Mouse (Mus musculus) kidney, embryonic 14.5 days (tissue): Measurements from ENCODE around the gene Gm12830. TPM values are rescaled to one million over a fixed set of nuclear protein-coding genes. Genes with fewer than 3 reads are reported as not detected.

ENCODE experiments used
- ATAC-seq: fragments of 200-750 bp; cut with Nextera tagmentation; 2 replicates; pipeline ENCODE4 v1.8.0; 2017; ENCODE audit warnings: moderate number of reproducible peaks, mild to moderate bottlenecking, moderate TSS enrichment, moderate library complexity; ENCODE audit not compliant: low FRiP score, low TSS enrichment
- H3K27ac ChIP-seq: fragments of 300-500 bp; sonication (generic); 2 replicates; pipeline ENCODE4 v1.5.1; 2014; ENCODE audit warnings: low read depth, mild to moderate bottlenecking, low read length, moderate library complexity, mixed read lengths
- H3K27me3 ChIP-seq: fragments of 300-500 bp; sonication (generic); 2 replicates; pipeline ENCODE4 v1.6.1; 2014; ENCODE audit warnings: mild to moderate bottlenecking, low read length; ENCODE audit not compliant: control insufficient read depth, insufficient read depth
- H3K36me3 ChIP-seq: fragments of 300-500 bp; sonication (generic); 2 replicates; pipeline ENCODE4 v1.6.1; 2014; ENCODE audit warnings: low read length, mixed read lengths; ENCODE audit not compliant: control insufficient read depth, insufficient read depth
- H3K4me1 ChIP-seq: fragments of 300-500 bp; sonication (generic); 2 replicates; pipeline ENCODE4 v1.6.1; 2014; ENCODE audit warnings: low read length, mixed read lengths; ENCODE audit not compliant: control insufficient read depth, insufficient read depth
- H3K4me2 ChIP-seq: fragments of 300-500 bp; sonication (generic); replicated peaks from 2 replicates; pipeline ENCODE4 v1.6.1; 2014; ENCODE audit warnings: low read depth, mild to moderate bottlenecking, low read length
- H3K4me3 ChIP-seq: fragments of 300-500 bp; sonication (generic); 2 replicates; pipeline ENCODE4 v1.5.1; 2014; ENCODE audit warnings: mild to moderate bottlenecking, low read length
- H3K9ac ChIP-seq: fragments of 300-500 bp; sonication (generic); 2 replicates; pipeline ENCODE4 v1.6.1; 2014; ENCODE audit warnings: low read depth, mild to moderate bottlenecking, low read length, moderate library complexity
- H3K9me3 ChIP-seq: fragments of 300-500 bp; sonication (generic); 2 replicates; pipeline ENCODE4 v1.6.1; 2016; ENCODE audit warnings: low read length; ENCODE audit not compliant: control insufficient read depth
- WGBS: fragments of 180-500 bp; shearing (Covaris S2); extraction: QIAGEN DNeasy Blood & Tissue Kit; methylation state at CpG from one replicate; pipeline ENCODE4 v1.1.7; 2014; 5-methylcytosine and 5-hydroxymethylcytosine counted together
- polyA plus RNA-seq: library from polyadenylated mRNA; unstranded; fragments of >200 nt; fragmentation: Nextera tagmentation; extraction: Ambion mirVana; gene quantifications from 2 replicates; pipeline ENCODE4 v1.2.1, GENCODE M21; 2014

The Gm12830 gene
- 0.15 and 0.17 TPM in 2 replicates for polyA plus RNA-seq

DNA sequence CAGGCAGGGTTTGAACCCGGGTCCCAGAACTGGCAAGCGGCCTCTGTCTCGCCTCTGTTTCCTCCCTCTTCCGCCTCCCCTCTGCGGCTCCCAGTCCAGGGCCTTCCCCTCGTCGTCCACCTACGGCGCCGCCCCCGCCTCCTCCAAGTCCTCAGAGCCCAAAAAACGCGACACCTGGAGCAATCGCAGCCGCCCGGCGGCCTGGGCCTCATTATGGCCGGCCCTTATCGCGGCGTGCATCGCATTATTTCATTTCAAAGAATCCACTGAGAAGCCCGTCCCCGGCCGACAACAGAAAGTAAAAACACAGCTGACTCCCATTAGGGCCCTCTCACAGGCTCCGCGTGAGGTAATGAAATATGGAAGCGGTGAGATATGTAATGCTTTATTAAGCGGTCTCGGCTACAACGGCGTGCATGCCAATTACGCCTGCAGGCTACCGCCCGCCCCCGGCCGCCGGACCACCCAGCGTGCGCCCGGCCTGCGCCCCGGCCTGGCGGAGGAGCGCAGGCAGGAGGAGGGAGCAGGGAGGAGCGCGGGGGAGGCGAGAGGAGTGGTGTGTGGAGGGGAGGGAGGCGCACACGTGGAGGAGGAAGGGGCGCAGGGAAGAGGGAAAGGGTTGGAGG, at the start of gene Gm12830:
Gm12830 (plus strand) TSS at position 156 of the 626 bp plus-strand sequence.
- Histone ChIP-seq H3K4me1 (peaks cover 27% of the 10 kb centered on the region), H3K9me3 (no peaks in the 10 kb centered on the region), H3K27ac (peak within 1 kb of the TSS; percentile 52; the same call in 1 of the 2 replicates), H3K4me3 (peak within 1 kb of the TSS; percentile 37), H3K27me3 (peaks cover 7% of the 10 kb centered on the region; the same call in 1 of the 2 replicates), H3K9ac (peak within 1 kb of the TSS; percentile 19), H3K4me2 (peak within 1 kb of the TSS; percentile 40), H3K36me3 (no peaks in the 10 kb centered on the region)
- peak; percentile 91 for ATAC-seq
- under 1% methylated on average over 50 of the region's 51 CpGs for WGBS

DNA sequence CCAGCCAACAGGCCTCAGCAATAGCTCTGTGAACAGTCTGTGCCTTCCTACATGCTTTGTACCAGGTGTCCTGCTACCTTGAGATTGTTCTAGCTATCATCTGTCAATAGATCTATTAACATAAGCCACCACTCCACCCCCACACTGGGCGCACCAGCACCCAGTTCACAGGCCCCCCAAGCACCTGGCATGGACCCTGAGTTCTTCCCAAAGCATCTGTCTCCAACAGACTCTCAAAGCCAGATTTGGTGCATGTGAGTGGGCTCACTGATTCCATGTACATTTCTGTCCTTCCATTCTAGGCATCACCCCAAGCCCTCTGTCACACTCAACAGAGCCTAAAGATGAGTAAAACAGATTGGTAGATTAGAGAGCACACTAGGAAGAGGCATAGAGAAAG, 48.2 kb upstream of the Gm12830 start:
- Histone ChIP-seq H3K27ac (no peak overlapping the region), H3K4me2 (no peak overlapping the region), H3K27me3 (no peaks in the 10 kb centered on the region), H3K9ac (no peak overlapping the region), H3K4me3 (no peak overlapping the region), H3K36me3 (no peaks in the 10 kb centered on the region), H3K9me3 (no peaks in the 10 kb centered on the region), H3K4me1 (no peaks in the 10 kb centered on the region)
- 94% methylated on average over 1 of the region's 1 CpGs for WGBS
- no peak for ATAC-seq

DNA sequence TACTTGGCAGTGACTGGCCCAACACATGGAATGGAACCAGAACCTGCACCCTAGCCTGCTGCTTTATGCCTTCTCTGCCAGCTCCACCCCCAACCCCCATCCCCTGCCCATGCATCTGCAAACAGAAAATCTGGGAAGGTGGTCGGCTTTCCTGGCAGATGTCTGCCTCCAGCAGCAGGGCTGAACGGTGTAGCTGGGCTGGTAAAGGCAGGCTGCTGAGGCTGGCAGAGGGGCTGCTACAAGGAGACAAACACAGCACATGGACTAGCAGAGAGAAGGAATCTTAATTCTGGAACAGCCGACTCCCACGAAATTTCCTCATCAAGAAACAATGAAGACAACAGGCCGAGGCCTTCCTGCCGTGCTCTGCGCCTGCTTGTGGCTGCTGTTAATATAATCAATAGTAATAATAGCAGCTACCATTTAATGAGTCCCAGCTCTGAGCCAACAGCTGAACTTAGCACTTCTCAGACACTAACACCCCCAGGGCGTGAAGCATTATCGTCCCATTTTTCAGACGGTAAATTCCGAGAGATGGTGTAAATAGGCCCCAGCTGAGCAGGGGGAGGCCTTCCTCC, 43.8 kb upstream of the Gm12830 start:
- no peak overlapping the region for H3K27ac ChIP-seq
- H3K9me3 ChIP-seq: no peaks in the 10 kb centered on the region
- H3K36me3 ChIP-seq: no peaks in the 10 kb centered on the region
- H3K4me2 ChIP-seq: no peak overlapping the region
- H3K4me1 ChIP-seq: peaks cover 21% of the 10 kb centered on the region
- WGBS: 62% methylated on average over 11 of the region's 11 CpGs
- H3K27me3 ChIP-seq: no peaks in the 10 kb centered on the region
- no peak overlapping the region for H3K4me3 ChIP-seq
- H3K9ac ChIP-seq: no peak overlapping the region
- no peak for ATAC-seq

DNA sequence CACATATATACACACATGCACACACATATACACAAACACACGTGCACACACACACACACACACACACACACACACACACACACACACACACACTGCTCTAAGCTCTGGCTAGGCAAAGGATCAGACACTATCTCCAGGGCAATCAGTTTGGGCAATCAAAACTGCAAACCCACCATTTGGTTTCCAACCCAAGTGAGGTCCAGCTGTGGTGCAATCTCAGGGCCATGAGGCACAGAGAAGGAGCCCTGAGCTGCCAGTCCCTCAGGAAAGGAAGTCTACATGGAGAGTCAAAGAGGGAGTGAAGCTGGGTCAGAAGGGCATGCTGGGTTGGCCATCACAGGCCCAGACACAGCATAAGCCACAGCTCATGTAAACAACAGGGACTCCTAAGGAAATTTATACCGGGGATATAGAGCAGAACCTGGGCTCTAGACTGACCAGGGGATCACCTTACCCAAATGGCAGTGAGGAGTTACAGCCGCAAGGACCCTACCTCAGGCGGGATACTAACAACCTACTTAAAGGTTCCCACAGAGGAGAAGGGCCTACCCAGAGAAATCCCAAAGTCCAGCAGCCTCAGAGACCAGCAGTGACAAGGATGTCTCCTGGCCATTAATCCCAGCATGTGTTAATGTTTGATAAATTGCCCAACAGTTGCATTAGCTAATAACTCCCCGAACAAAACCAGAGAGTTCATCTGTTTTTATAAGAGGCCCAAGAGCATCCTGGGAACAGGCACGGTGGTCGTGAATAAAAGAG, 42.6 kb upstream of the Gm12830 start:
- peaks cover 29% of the 10 kb centered on the region for H3K4me1 ChIP-seq
- no peak overlapping the region for H3K9ac ChIP-seq
- no peaks in the 10 kb centered on the region for H3K36me3 ChIP-seq
- 23% methylated on average over 7 of the region's 7 CpGs for WGBS
- H3K27ac ChIP-seq: peak overlapping the region; percentile 90
- peak; percentile 28 for ATAC-seq
- H3K27me3 ChIP-seq: no peaks in the 10 kb centered on the region
- no peaks in the 10 kb centered on the region for H3K9me3 ChIP-seq
- H3K4me2 ChIP-seq: no peak overlapping the region
- H3K4me3 ChIP-seq: no peak overlapping the region

DNA sequence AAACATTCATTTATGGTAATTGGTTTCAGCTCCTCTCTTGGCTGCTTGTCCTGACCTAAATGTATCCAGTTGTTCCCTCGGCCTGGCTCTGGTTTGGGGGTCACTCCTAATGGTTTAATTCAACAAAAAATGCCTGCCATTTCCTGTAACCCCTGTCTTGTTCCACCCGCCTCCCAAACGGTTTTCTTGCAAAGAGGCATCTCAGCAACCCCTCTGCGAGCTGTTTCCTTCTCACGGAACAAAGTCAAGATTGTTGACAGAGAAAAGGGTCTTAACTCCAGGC, 42.1 kb upstream of the Gm12830 start:
- Histone ChIP-seq H3K9ac (no peak overlapping the region), H3K9me3 (no peaks in the 10 kb centered on the region), H3K4me3 (no peak overlapping the region), H3K36me3 (no peaks in the 10 kb centered on the region), H3K4me1 (peaks cover 29% of the 10 kb centered on the region), H3K27ac (peak overlapping the region; percentile 90), H3K4me2 (no peak overlapping the region), H3K27me3 (no peaks in the 10 kb centered on the region)
- 7% methylated on average over 5 of the region's 5 CpGs for WGBS
- no peak for ATAC-seq

DNA sequence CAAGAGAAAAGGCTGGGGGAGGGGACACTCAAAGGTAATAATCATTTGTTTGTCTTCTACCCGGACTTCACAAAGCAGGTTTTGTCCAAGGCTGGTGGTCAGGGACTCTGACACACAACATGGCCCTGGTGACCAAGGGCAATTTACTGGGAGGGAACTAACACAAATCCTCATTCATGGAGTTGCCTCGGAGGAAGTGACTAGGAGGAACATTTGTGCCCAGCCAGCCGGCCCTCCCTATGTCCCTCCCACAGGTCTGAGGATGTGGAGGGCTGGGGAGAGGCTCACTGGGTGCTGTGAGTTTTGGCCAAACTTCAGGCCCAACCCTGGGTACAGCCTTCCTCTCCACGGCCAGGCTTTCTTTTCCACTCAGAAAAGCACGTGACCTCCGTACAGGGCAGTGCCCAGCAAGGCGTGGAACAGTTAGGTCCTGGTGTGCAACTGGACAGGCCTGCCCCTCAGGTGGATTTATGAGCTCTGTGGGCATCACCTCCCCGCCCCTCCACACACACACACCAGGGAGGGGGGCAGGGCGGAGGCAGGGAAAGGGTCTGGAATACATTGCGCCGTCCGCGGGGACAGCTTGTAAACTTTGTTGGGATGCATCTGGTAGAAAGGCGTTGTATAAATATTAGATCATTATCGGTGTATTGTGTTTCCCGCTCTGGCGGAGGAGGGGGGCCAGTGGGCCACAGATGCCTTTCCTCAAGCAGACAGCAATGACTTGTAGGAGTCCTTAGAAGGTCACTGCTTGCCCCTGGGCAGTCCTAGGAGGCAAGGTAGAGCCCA, 41.6 kb upstream of the Gm12830 start:
- Histone ChIP-seq H3K9ac (no peak overlapping the region), H3K27me3 (no peaks in the 10 kb centered on the region), H3K36me3 (no peaks in the 10 kb centered on the region), H3K4me3 (no peak overlapping the region), H3K4me2 (peak overlapping the region; percentile 24), H3K9me3 (no peaks in the 10 kb centered on the region), H3K27ac (peak overlapping the region; percentile 90), H3K4me1 (peaks cover 32% of the 10 kb centered on the region)
- peak; percentile 92 for ATAC-seq
- WGBS: 9% methylated on average over 17 of the region's 17 CpGs

DNA sequence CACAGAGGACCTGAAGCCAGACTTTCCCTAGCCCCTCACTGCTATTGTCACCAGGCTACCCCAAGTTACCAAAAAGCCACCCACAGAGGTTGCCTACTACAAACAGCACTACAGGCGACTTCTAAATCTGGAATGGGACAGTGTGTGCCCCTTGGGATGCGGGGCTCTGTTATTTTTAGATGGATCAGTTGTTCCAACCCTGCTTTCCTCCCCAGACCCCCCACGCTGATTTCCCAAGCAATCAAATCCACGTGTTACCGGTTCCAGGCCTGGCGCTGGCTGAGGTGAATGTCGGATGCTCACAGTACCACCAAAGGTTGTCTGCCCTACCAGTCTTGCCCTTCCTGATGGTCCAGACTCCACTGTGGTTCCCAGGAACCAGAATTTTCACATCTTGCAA, 38.7 kb upstream of the Gm12830 start:
- no peak overlapping the region for H3K4me2 ChIP-seq
- H3K4me3 ChIP-seq: no peak overlapping the region
- no peak overlapping the region for H3K27ac ChIP-seq
- no peaks in the 10 kb centered on the region for H3K9me3 ChIP-seq
- 0 out of 2 replicates have a peak, but pooled peaks cover 1% of the 10 kb centered on the region for H3K27me3 ChIP-seq
- no peaks in the 10 kb centered on the region for H3K36me3 ChIP-seq
- H3K9ac ChIP-seq: no peak overlapping the region
- WGBS: 57% methylated on average over 7 of the region's 7 CpGs
- H3K4me1 ChIP-seq: peaks cover 32% of the 10 kb centered on the region
- no peak for ATAC-seq

DNA sequence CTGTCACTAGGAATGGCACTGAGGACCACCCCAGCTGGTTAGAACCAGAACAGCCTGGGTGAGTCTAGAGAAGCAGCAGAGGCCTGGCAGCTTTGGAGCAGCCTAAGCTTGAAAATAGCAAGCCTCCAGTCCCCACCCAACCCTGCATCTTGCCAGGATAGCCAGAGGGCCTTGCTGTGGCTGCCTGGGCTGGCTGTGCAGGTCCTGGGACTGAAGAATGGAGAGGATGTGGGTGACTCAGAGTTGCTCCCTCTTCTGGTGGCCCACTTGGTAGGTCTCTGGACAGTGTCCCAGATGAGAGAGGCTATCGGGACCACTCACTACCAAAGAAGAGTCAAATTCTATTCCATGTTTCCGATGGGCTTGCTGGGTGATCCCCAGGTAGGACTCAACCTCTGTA, 36.8 kb upstream of the Gm12830 start:
- no peak overlapping the region for H3K4me2 ChIP-seq
- H3K4me1 ChIP-seq: peaks cover 22% of the 10 kb centered on the region
- 0 out of 2 replicates have a peak, but pooled peaks cover 4% of the 10 kb centered on the region for H3K27me3 ChIP-seq
- no peak overlapping the region for H3K27ac ChIP-seq
- H3K9ac ChIP-seq: peak overlapping the region; percentile 18; the same call in 1 of the 2 replicates
- H3K9me3 ChIP-seq: no peaks in the 10 kb centered on the region
- ATAC-seq: no peak
- H3K36me3 ChIP-seq: no peaks in the 10 kb centered on the region
- 95% methylated on average over 2 of the region's 2 CpGs for WGBS
- H3K4me3 ChIP-seq: no peak overlapping the region
